Mouse (Mus musculus) A20 (cell line): Measurements from ENCODE around the gene Rad54l.

ENCODE experiments used
- DNase-seq: peaks from one replicate; pipeline ENCODE4 v3.0.0-alpha.2; 2011; ENCODE audit warnings: low read depth, low spot score

Rad54l gene

GRCm38 (mm10) chr4:116074145-116074675 is 49.3 kb downstream of the Rad54l start:
- peak; percentile 76 for DNase-seq

DNA sequence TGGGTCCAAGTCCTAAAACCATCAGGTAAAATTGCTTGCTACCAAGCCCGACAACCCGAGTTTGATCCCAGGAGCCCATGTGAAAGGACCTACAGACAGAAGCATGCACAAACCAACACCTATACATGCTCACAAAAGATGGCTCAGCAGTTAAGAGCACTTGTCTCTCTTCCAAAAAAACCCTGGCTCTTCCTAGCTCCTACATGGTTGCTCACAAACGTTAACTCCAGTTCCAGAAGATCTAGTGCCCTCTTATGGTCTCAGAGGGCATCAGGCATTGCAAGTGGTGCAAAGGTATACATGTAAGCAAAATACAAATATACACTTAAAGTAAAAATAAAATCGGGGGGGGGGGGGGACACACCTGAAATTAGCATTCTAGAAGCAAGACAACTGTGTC is 50.3 kb downstream of the Rad54l start:
- peak; percentile 44 for DNase-seq

DNA sequence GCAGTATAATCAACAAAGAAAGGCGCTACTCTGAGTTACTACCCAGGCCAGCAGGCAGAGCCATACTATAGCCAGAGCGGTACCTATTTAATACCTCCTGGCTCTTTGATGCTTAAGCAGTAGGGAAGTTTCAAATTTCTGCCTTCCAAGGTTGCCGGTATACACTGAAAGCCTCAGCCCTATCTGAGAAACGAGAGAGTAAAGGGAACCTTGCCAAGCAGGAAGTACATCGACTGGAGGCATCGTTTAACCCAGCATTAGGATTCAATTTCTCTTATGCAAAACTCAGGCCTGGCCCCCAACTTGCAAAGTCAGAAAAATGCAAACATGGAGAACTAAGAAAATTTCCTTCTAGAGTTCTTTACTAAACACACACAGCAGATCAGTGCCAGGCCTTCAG is 53.4 kb downstream of the Rad54l start:
- no peak for DNase-seq

- DNase-seq: no peak
Observed at GRCm38 (mm10) chr4:116063855-116064254, 59.6 kb downstream of the Rad54l start.

DNA sequence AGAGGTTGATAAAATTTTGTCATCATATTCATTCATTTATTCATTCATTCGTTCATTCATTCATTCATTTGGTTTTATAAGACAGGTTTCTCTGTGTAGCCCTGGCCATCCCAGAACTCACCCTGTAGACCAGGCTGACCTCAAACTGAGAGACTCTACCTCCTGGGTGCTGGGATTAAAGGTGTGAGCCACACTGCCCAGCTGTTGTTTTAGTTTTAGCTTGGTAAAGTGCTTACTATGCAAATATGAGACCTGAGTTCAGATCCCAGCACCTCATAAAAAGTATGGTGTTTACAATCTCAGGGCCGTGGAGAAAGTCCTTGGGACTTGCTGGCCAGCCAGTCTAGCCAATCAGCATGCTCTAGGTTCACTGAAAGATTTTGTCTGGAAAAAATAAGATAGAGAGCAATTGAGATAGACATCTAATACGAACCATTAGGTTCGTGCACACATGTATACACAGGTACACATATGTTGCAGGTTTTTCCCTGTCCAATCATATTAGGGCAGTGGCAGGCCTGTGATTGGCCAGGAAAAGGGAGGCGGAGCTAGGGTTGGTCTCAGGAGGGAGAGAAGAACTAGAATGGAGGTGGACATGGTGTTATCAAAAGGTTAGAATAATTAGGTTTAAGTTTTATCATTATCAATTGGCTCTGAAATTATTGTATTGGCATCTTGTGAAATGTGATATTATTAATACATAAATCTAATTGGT is 64.3 kb downstream of the Rad54l start:
- DNase-seq: no peak

DNA sequence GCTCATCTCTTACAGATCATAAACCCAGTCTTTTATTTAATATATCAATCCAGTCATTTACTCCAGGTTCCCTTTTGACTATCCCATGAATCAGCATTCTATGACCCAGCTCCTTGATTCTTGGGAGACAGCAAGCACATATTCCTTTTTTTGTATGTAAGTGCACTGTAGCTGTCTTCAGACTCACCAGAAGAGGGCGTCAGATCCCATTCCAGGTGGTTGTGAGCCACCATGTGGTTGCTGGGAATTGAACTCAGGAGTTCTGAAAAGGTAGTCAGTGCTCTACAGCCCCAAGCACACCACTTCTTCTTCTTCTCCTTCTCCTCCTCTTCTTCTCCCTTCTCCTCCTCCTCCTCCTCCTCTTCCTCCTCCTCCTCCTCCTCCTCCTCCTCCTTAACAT is 65.9 kb downstream of the Rad54l start:
- DNase-seq: no peak

- DNase-seq: peak; percentile 96
Observed at GRCm38 (mm10) chr4:116053399-116053961, 70.0 kb downstream of the Rad54l start, which contains the start of gene Nsun4. Gene Nsun4, minus strand, starts transcription at chr4:116053876.

GRCm38 (mm10) chr4:116052526-116053293 is 70.8 kb downstream of the Rad54l start:
- DNase-seq: peak; percentile 73

- no peak for DNase-seq
Observed at GRCm38 (mm10) chr4:116049211-116049610, 74.3 kb downstream of the Rad54l start.

DNA sequence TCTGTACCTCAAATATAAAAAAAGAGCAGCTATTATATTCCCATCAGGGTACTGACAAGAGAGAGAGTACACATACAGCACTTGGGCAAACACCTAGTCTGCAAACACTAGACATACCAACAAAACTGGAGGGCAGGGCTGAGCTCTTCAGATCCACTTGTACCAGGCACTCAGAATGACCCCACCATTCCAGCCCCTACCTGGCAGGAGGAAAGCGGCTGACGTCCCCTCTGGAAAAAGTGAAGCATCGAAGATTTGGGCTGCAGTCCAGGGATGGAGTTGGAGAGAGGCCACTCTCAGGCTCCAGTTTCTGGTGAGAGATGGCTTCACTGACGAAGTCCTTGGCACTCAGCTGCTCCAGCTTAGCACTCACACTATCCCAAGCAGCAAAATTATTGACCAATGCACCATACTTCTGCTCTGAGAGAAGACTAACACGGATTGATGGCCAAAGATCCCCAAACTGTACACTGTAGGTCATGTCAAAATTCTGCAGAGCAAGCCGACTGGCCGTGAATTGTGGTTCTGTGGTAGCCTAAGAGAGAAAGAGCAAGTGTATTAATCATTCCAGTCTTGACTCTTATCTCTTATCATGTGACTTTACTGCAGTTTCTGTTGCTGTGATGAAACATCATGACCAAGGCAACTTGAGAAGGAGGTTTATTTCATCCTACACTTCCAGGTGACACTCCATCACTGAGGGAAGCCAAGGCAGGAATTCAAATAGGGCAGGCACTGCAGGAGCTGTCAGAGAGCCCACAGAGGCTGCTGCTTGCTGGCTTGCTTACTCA is 75.2 kb downstream of the Rad54l start:
- DNase-seq: no peak

DNA sequence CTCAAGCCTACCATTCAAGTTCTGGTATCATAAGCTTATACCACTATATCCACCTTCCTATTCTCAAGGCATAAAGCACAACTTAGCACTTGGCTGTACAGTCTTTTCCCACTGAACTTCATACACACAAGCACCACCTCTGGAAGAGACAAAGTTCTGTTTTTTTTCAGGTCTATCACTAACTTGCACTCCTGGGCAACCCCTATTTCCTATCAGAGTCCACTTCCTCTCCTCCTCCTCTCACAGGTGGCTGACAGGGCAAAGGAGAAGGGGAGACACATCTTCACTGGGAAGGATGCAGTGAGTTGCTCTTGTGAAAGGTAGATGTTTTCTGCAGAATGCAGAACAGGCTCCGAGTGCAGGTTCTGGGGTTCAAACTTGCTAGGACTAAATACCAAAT is 75.8 kb downstream of the Rad54l start:
- DNase-seq: no peak

DNA sequence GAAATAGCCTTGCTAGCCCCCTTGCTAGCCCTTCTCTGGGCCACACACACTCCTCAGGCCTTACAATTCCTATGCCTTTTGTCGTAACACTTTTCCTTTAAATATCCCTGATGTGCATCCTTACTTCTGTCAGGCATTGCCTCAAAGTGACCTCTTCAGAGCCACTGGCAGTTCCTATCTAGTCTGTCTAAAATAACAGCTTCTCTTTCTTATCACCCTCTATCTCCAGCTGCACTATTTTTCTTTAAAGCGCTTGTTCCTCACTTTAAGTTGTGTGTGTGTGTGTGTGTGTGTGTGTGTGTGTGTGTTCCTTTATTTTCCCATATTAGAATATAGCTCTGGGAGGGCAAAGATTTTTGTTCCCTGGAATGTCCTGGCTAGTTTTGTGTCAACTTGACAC is 76.9 kb downstream of the Rad54l start:
- no peak for DNase-seq
